Mouse (Mus musculus): Measurements from ENCODE around the gene Aff1.

- TF ChIP-seq CTCF (IDR thresholded peaks at IDR 0.05) (no peak), POLR2A (IDR thresholded peaks at IDR 0.05; ENCODE audit: insufficient read depth, low read depth, low read length) (no peak)
Measured at GRCm38 (mm10) chr5:103678974-103679373, 13.2 kb upstream of the Aff1 start.
